Mouse (Mus musculus) ES-Bruce4 (cell line): Measurements from ENCODE around the gene Fam169a.

Source experiments
- CTCF ChIP-seq: IDR thresholded peaks from one replicate; pipeline ENCODE4 v1.8.1; 2011; ENCODE audit warnings: low read depth, low read length
- POLR2A ChIP-seq: IDR thresholded peaks from one replicate; pipeline ENCODE4 v1.8.1; 2011; ENCODE audit warnings: low read length; ENCODE audit not compliant: insufficient read depth

DNA sequence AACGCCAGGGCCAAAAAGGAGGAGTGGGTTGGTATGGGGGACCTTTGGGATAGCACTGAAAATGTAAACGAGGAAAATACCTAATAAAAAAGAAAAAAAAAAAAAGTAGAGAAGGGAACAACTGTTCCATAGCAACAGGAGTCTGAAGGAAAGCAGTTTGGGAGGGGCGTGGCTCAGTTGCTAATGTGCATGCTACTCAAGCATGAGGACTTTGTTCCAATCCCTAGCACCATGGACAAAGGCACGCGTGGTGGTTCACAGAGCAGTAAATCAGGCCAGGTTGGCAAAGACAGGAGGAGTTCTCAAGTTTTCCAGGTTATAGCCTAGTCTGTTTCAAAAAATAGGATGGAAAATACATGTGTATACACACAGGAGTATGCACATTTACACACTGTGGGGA is 47.0 kb upstream of the Fam169a start:
- no peak for TF ChIP-seq CTCF
- no peak for TF ChIP-seq POLR2A
